Mouse (Mus musculus): Measurements from ENCODE around the gene Amz2.
"Not testable (repeated sequence)": the region's sequence is repeated elsewhere in the genome, so short reads cannot be mapped to it uniquely, and the experiment has no call there.

GRCm38 (mm10) chr11:109492847-109493464, 67.2 kb downstream of the Amz2 start:
- not testable (repeated sequence) for TF ChIP-seq GATA1 (IDR thresholded peaks at IDR 0.05; ENCODE audit: borderline replicate concordance, low read length); FLI1 (IDR thresholded peaks at IDR 0.05; ENCODE audit: low read length)
